Comparison of ENCODE assay signal across 15 mouse cellular contexts in genomic region chr9:79346371-79347096, GRCm38 (mm10).
A peak's percentile ranks its signal among the peaks of the same experiment; 100 is the strongest.
DNase-seq lines count a peak whose midpoint lies in the region; TF ChIP-seq lines count a peak whose summit lies in the region.
"Had no signal": no experiment of that assay in that cellular context is flagged by ENCODE, and none has a peak within 500 bp of the region (broad histone marks: within the 10 kb centered on the region; RNA-seq: fewer than 3 reads in every experiment).

No protein-coding gene starts in this region.

- peak; percentile 18 for DNase-seq in gastrocnemius, adult 2 months
- DNase-seq in gastrocnemius, adult 8-10 months (ENCODE audit: low spot score in 2 of 2), result no peak
- peak; percentile 87 for DNase-seq in left cerebral cortex, postnatal 4 days
- DNase-seq in left cerebral cortex, adult 11 months (ENCODE audit: low spot score), result no peak
- peak; percentile 63 for DNase-seq in cerebellum, adult 11 months
- peak; percentile 10 for DNase-seq in gastrocnemius, postnatal 25 days
- DNase-seq in frontal cortex, adult 2 months (ENCODE audit: extremely low spot score in 1 of 2, low spot score in 1 of 2), result no peak
- DNase-seq in kidney, postnatal 25 days, result no peak
- DNase-seq: kidney, adult 8-10 months; layer of hippocampus, postnatal 36 days; lung, embryonic 14.5 days; right cerebral cortex, adult 18-20 months had no signal

- no peak overlapping the region for H3K4me3 ChIP-seq in gastrocnemius, adult 2 months
- H3K4me3 ChIP-seq: hindbrain, embryonic 12.5 days; limb, embryonic 15.5 days; megakaryocyte, embryonic 14.5 days had no signal

- TF ChIP-seq CTCF in gastrocnemius, adult 2 months (IDR thresholded peaks at IDR 0.05), result no peak

- H3K27ac ChIP-seq in gastrocnemius, adult 2 months, result no peak overlapping the region
- H3K27ac ChIP-seq: hindbrain, embryonic 12.5 days; limb, embryonic 15.5 days had no signal

- intact Hi-C loops in gastrocnemius, adult 2 months (cut with DNase I), result no loop called here
- intact Hi-C loops in left cerebral cortex, postnatal 4 days (cut with DNase I), result no loop called here

Comparison
In these comparisons a context has a peak if more than half of its experiments do, and no peak if none do; other contexts are left out.
1. DNase-seq: peak in gastrocnemius, adult 2 months (single experiment), left cerebral cortex, postnatal 4 days (single experiment), cerebellum, adult 11 months (single experiment) and gastrocnemius, postnatal 25 days (single experiment); none in gastrocnemius, adult 8-10 months (0 of 2), left cerebral cortex, adult 11 months (single experiment), frontal cortex, adult 2 months (0 of 2) and kidney, postnatal 25 days (0 of 2).